Mouse (Mus musculus) layer of hippocampus, adult 8-10 months (tissue): Measurements from ENCODE around the gene Sdc3. TPM values are rescaled to one million over a fixed set of nuclear protein-coding genes. Genes with fewer than 3 reads are reported as not detected.

Experiments used
- DNase-seq, 2 experiments: peaks; one replicate each; pipeline ENCODE4 v3.0.0; 2022; ENCODE audit warnings: low spot score in 2 of 2
- total RNA-seq, 4 experiments: library from RNA; stranded (reverse); gene quantifications; 2 replicates each; pipeline ENCODE4 v1.2.4; 2022

Sdc3 gene
- total RNA-seq, 4 experiments from 2014 or later, result 146 to 169 (median 150) TPM

DNA sequence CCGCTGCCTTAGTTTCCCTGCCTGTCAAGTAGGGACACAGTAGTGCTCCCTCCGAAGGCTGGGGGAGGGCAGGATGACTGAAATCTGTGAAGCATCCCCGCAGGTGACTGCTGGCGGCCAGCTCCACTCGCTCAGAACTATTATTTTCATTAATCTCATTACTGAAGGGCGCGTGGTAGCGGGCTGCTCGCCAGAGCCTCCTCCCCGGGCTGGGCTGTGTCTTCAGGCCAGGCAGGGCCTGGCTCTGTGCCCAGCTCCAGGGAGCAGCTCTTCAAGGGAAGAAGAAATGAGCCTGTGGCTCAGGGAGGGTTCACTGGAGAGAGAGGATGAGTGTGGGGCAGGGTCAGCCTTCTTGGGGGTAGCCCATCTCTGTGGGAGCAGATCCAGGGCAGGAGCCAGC is 82.3 kb downstream of the Sdc3 start:
- peak in 1 of 2 experiments; percentile 50 for DNase-seq

Other genes with a start within 250 kb of the Sdc3 start
- 10 to 100 TPM; 27.0 to 39.6 (median 34.6) TPM for gene Nkain1, start 218.4 kb upstream of the Sdc3 start, total RNA-seq
- gene Pum1, start 129.2 kb upstream of the Sdc3 start, total RNA-seq, result 100 to 1,000 TPM; 106 to 122 (median 113) TPM
- gene Laptm5, start 120.6 kb downstream of the Sdc3 start, total RNA-seq, result 100 to 1,000 TPM in 2 of 4 experiments, 10 to 100 TPM in 2; 31.4 to 224 (median 109) TPM
- 1 to 10 TPM in 2 of 4 experiments, under 1 TPM in 2; 0.69 to 1.2 (median 0.91) TPM for gene Matn1, start 151.8 kb downstream of the Sdc3 start, total RNA-seq